Mouse (Mus musculus) ES-Bruce4 (cell line): Measurements from ENCODE around the gene C3.

Experiments used
- CTCF ChIP-seq: IDR thresholded peaks from one replicate; pipeline ENCODE4 v1.8.1; 2011; ENCODE audit warnings: low read depth, low read length
- POLR2A ChIP-seq: IDR thresholded peaks from one replicate; pipeline ENCODE4 v1.8.1; 2011; ENCODE audit warnings: low read length; ENCODE audit not compliant: insufficient read depth

DNA sequence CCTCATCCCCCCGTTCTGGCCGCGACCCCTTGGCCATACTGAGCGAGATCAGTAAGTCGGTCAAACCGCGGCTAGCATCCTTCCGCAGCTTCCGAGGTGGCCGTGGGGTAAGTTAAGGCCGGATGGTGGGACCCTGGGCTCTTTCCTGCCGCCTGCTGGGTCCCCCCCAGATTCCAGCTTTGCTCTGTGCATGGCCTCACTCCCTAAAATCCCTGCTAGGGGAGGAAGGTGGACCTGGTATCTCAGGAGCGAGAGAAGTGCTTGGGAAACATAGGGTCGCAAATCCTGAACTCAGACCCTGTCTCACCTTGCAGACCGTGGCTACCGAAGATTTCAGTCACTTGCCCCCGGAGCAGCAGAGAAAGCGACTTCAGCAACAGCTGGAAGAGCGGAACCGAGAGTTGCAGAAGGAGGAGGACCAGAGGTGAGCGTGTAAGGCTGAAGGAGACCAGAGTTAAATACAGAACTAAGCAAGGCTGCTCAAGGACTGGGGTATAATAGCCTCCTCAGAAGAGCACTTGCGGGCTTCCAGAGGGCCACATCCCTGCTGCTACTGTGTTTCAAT, 29.1 kb upstream of the C3 start:
- TF ChIP-seq POLR2A, result no peak
- no peak for TF ChIP-seq CTCF
